Mouse (Mus musculus) testis, adult 2 months (tissue): ENCODE data around the gene Foxn3. TPM values are rescaled to one million over a fixed set of nuclear protein-coding genes. Genes with fewer than 3 reads are reported as not detected.

Experiments used
- H3K27ac ChIP-seq: fragments of 200-500 bp; 2 replicates; pipeline ENCODE4 v1.5.1; 2012; ENCODE audit warnings: low read depth, low read length; ENCODE audit not compliant: control insufficient read depth, insufficient read depth
- H3K27me3 ChIP-seq: fragments of 200-500 bp; 2 replicates; pipeline ENCODE4 v1.6.1; 2012; ENCODE audit warnings: mild to moderate bottlenecking, low read length, moderate library complexity; ENCODE audit not compliant: control insufficient read depth, insufficient read depth
- H3K36me3 ChIP-seq: fragments of 200-500 bp; 2 replicates; pipeline ENCODE4 v1.6.1; 2012; ENCODE audit warnings: mild to moderate bottlenecking, low read length; ENCODE audit not compliant: control insufficient read depth, insufficient read depth
- H3K4me1 ChIP-seq: fragments of 200-500 bp; 2 replicates; pipeline ENCODE4 v1.6.1; 2012; ENCODE audit warnings: low read length; ENCODE audit not compliant: control insufficient read depth, insufficient read depth
- H3K4me3 ChIP-seq: fragments of 200-500 bp; 2 replicates; pipeline ENCODE4 v1.5.1; 2012; ENCODE audit warnings: low read depth, mild to moderate bottlenecking, low read length, moderate library complexity, mixed read lengths; ENCODE audit not compliant: control insufficient read depth
- CTCF ChIP-seq: fragments of 200-500 bp; IDR thresholded peaks from 2 replicates; pipeline ENCODE4 v1.5.1; 2012; ENCODE audit warnings: low read depth, mild to moderate bottlenecking, inconsistent platforms, low read length, moderate library complexity; ENCODE audit not compliant: control insufficient read depth, insufficient read depth, insufficient replicate concordance
- POLR2A ChIP-seq: fragments of 200-500 bp; IDR thresholded peaks from 2 replicates; pipeline ENCODE4 v1.6.1; 2012; ENCODE audit warnings: low read depth, mild to moderate bottlenecking, inconsistent platforms, low read length, moderate library complexity; ENCODE audit not compliant: control insufficient read depth
- polyA plus RNA-seq: library from polyadenylated mRNA; depleted of rRNA; stranded (reverse); fragments of >200 nt; gene quantifications from 2 replicates; pipeline ENCODE4 v1.2.3, GENCODE M21; 2012

Foxn3 gene
- polyA plus RNA-seq, 1 experiment = 7.3 TPM

- no peaks in the 10 kb centered on the region for H3K27me3 ChIP-seq
- TF ChIP-seq CTCF (no peak), POLR2A (no peak)
- H3K4me3 ChIP-seq = no peak overlapping the region
- H3K4me1 ChIP-seq = no peaks in the 10 kb centered on the region; the same call in 1 of the 2 replicates
- H3K36me3 ChIP-seq = no peaks in the 10 kb centered on the region
- H3K27ac ChIP-seq = no peak overlapping the region
Observed at GRCm38 (mm10) chr12:99224863-99225603, 338.3 kb downstream of the Foxn3 start.

GRCm38 (mm10) chr12:99221087-99221846, 342.1 kb downstream of the Foxn3 start:
- Histone ChIP-seq H3K4me1 (no peaks in the 10 kb centered on the region; the same call in 1 of the 2 replicates), H3K27me3 (no peaks in the 10 kb centered on the region), H3K4me3 (peak overlapping the region; percentile 60), H3K36me3 (no peaks in the 10 kb centered on the region), H3K27ac (no peak overlapping the region)
- TF ChIP-seq CTCF (no peak), POLR2A (no peak)

GRCm38 (mm10) chr12:99220333-99220732, 343.0 kb downstream of the Foxn3 start:
- no peak overlapping the region for H3K4me3 ChIP-seq

GRCm38 (mm10) chr12:99219812-99220211, 343.6 kb downstream of the Foxn3 start:
- Histone ChIP-seq H3K4me1 (no peaks in the 10 kb centered on the region; the same call in 1 of the 2 replicates), H3K4me3 (no peak overlapping the region), H3K27ac (no peak overlapping the region), H3K27me3 (no peaks in the 10 kb centered on the region), H3K36me3 (no peaks in the 10 kb centered on the region)
- no peak for TF ChIP-seq POLR2A
- TF ChIP-seq CTCF = no peak

More at GRCm38 (mm10) chr12:99220333-99220732, 343.0 kb downstream of the Foxn3 start:
- H3K4me1 ChIP-seq = no peaks in the 10 kb centered on the region; the same call in 1 of the 2 replicates
- H3K27me3 ChIP-seq = no peaks in the 10 kb centered on the region
- H3K36me3 ChIP-seq = no peaks in the 10 kb centered on the region
- no peak for TF ChIP-seq CTCF
- no peak for TF ChIP-seq POLR2A
- H3K27ac ChIP-seq = no peak overlapping the region

GRCm38 (mm10) chr12:99217145-99217698, 346.2 kb downstream of the Foxn3 start:
- H3K27ac ChIP-seq = no peak overlapping the region
- no peaks in the 10 kb centered on the region; the same call in 1 of the 2 replicates for H3K4me1 ChIP-seq
- TF ChIP-seq CTCF (no peak), POLR2A (no peak)

GRCm38 (mm10) chr12:99216341-99216761, 347.0 kb downstream of the Foxn3 start:
- TF ChIP-seq CTCF (no peak), POLR2A (no peak)
- H3K4me3 ChIP-seq = no peak overlapping the region
- no peaks in the 10 kb centered on the region; the same call in 1 of the 2 replicates for H3K4me1 ChIP-seq
- H3K27ac ChIP-seq = no peak overlapping the region
- no peaks in the 10 kb centered on the region for H3K27me3 ChIP-seq
- no peaks in the 10 kb centered on the region for H3K36me3 ChIP-seq

More at GRCm38 (mm10) chr12:99217145-99217698, 346.2 kb downstream of the Foxn3 start:
- H3K36me3 ChIP-seq = no peaks in the 10 kb centered on the region
- H3K4me3 ChIP-seq = no peak overlapping the region
- no peaks in the 10 kb centered on the region for H3K27me3 ChIP-seq
